Mouse (Mus musculus): ENCODE measurements around the gene Dmgdh.

Dmgdh gene

DNA sequence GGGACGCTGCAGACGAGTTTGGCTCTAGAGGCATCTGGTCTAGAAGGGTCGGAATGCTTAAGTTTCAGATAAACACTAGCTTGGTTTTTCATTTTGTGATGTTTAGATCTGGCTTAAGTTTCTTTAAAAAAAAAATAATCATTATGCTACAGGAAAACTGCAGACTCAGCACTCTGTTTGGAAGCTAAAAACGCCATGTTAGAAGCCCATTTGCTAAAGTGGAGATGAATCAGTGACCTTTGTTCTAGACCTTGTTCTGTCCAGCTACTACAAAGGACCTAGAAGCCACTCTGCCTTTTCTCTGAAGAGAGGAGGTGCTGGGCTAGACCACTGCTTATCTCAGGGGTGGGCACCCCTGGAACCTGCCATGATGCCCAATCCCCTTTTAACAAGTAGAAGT, 36.1 kb downstream of the Dmgdh start:
- no peak for DNase-seq (ENCODE audit: low read depth, low spot score)

DNA sequence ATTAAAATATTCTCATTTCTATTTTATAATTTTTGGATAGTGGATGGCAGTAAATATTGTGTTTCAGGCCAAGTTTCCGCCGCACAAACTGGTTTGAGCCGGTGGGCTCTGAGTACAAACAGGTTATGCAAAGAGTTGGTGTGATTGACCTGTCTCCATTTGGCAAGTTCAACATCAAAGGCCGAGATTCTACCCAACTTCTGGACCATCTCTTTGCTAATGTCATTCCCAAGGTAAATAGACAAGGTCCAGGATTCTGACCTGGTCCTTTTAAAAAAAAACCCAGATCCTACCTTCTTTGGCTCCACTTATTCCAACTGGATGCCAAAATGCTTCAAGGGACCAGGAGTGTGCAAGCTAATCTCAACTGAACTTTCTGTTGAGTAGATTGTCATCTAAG, 37.0 kb downstream of the Dmgdh start:
- DNase-seq (ENCODE audit: low read depth, low spot score): no peak

- no peak for DNase-seq (ENCODE audit: low read depth, low spot score)
Observed at GRCm38 (mm10) chr13:93712362-93712761, 38.1 kb downstream of the Dmgdh start.

DNA sequence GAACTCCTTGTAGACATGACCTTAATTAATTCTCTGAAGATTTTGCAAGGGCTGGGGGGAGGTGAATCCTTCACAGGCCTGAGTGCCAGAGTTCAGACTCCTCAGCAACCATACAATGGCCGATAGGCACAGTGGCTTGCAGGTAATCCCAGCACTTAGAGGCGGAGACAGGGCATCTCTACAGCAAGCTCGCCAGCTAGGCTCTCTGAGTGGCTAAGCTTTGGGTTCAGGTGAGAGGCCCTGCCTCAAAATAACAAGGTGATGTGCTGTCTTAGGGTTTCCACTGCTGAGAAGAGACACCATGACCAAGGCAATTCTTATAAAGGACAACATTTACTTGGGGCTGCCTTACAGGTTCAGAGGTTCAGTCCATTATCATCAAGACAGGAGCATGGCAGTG, 39.6 kb downstream of the Dmgdh start:
- no peak for DNase-seq (ENCODE audit: low read depth, low spot score)

- no peak for DNase-seq (ENCODE audit: low read depth, low spot score)
Observed at GRCm38 (mm10) chr13:93717113-93717512, 42.9 kb downstream of the Dmgdh start.

GRCm38 (mm10) chr13:93718948-93719347, 44.7 kb downstream of the Dmgdh start:
- DNase-seq (ENCODE audit: low read depth, low spot score): peak; percentile 68

DNA sequence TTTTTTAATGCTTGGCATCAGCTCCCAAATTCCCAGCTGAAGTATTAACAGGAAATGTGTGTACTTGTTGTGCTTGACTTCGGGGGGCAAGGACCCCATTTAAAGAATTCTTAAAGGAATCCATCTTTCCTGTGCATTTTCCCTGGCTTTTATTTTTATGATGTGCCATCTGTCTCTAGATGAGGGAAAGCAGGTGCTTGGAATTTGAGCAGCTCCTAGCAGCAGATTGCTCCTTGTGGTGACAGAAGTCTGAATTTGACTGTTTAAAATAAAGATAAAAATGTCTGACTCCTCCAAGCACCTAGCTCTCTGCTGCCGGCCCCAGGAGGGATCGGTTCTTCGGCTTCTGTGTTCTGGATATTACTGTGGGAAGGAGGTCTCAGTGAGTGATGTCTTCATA, 47.7 kb downstream of the Dmgdh start:
- no peak for DNase-seq (ENCODE audit: low read depth, low spot score)

DNA sequence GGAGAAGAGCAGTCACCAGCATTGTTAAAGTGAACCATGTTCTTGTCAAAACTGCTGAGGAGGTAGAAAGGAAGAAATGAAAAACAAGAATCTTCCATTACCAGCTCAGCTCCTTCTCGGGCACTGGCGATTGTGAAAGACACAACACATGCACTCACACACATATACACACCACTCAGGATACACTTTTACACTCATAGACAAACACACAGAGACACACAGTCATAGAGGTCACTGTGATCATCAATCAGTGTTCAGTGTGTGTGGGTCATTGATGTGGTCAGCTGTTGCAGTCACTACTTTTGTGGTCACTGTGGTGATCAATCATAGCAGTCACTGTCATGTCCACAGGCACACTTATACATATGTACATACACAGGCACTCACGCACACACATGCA, 49.2 kb downstream of the Dmgdh start:
- no peak for DNase-seq (ENCODE audit: low read depth, low spot score)

GRCm38 (mm10) chr13:93724206-93724605, 50.0 kb downstream of the Dmgdh start:
- peak; percentile 57 for DNase-seq (ENCODE audit: low read depth, low spot score)

- no peak for DNase-seq (ENCODE audit: low read depth, low spot score)
Observed at GRCm38 (mm10) chr13:93735131-93735636, 61.0 kb downstream of the Dmgdh start.

DNA sequence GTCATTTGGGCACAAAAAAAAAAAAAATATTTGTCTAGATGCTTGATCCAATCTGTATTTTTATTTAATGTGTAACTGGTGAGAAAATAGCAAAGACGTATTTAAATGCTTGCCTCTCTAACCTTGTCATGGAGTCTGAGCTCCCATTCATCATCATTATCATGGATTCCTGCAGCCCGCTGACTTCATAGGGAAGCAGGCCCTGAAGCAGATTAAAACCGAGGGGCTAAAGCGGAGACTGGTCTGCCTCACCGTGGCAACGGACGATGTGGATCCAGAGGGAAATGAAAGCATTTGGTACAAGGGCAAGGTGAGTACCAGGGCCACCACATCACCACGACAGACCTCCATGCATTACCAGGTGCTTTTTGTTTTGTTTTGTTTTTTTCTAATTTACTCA, 69.9 kb downstream of the Dmgdh start:
- no peak for DNase-seq (ENCODE audit: low read depth, low spot score)

GRCm38 (mm10) chr13:93752597-93753400, 78.6 kb downstream of the Dmgdh start:
- DNase-seq (ENCODE audit: low read depth, low spot score): no peak

- DNase-seq (ENCODE audit: low read depth, low spot score): no peak
Observed at GRCm38 (mm10) chr13:93755084-93755483, 80.9 kb downstream of the Dmgdh start.

GRCm38 (mm10) chr13:93756674-93757073, 82.4 kb downstream of the Dmgdh start:
- peak; percentile 23 for DNase-seq (ENCODE audit: low read depth, low spot score)

- DNase-seq (ENCODE audit: low read depth, low spot score): no peak
Observed at GRCm38 (mm10) chr13:93757514-93757913, 83.3 kb downstream of the Dmgdh start.

GRCm38 (mm10) chr13:93758149-93758898, 84.1 kb downstream of the Dmgdh start:
- DNase-seq (ENCODE audit: low read depth, low spot score): no peak

GRCm38 (mm10) chr13:93761831-93762230, 87.6 kb downstream of the Dmgdh start:
- no peak for DNase-seq (ENCODE audit: low read depth, low spot score)

DNA sequence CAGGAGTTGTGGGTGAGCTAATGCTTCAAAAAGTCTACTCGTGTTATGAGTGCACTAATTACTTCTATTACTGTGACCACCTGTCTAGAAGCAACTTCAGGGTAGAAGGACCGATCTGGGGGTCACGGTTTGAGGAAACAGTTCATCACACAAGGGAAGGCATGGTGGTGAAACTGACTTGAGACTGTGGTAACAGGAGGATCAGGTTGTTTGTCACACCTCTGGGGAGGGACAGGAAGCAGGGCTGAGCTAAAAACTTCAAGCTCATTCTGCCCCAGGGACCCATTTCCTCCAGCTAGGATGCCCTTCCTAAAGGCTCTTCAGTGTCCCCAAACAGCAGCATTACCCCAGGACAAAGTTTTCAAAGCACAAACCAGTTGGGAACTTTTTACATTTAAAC, 88.6 kb downstream of the Dmgdh start:
- DNase-seq (ENCODE audit: low read depth, low spot score): peak; percentile 49

GRCm38 (mm10) chr13:93764321-93764973, 90.2 kb downstream of the Dmgdh start:
- DNase-seq (ENCODE audit: low read depth, low spot score): no peak

GRCm38 (mm10) chr13:93771031-93771587, 96.9 kb downstream of the Dmgdh start:
- peak; percentile 48 for DNase-seq (ENCODE audit: low read depth, low spot score)

GRCm38 (mm10) chr13:93771588-93772278, 97.5 kb downstream of the Dmgdh start, which contains the start of gene Arsb:
TSS of gene Arsb (plus strand) at chr13:93771630.
- DNase-seq (ENCODE audit: low read depth, low spot score): peak; percentile 88

Data from CD4-positive, CD25-positive, alpha-beta regulatory T cell, adult 2 months (primary cell).